Mouse (Mus musculus): ENCODE measurements at regions not wholly inside any gene's neighbourhood (a gene's known extent, or its start where the extent isn't known, plus 50 kb on each side); places are given as distances from the start of the nearest gene placed in this dataset.

GRCm38 (mm10) chr12:26144616-26145015, 270.4 kb downstream of the Rnf144a start:
- no peak for DNase-seq (ENCODE audit: low spot score in 2 of 2)

GRCm38 (mm10) chr12:26143411-26143810, 271.6 kb downstream of the Rnf144a start:
- no peak for DNase-seq (ENCODE audit: low spot score in 2 of 2)

- peak; percentile 44 to 73 for DNase-seq (ENCODE audit: low spot score in 2 of 2)
Measured at GRCm38 (mm10) chr12:26130811-26131210, 284.2 kb downstream of the Rnf144a start.

- DNase-seq (ENCODE audit: low spot score in 2 of 2), result no peak
Measured at GRCm38 (mm10) chr12:26130011-26130410, 285.0 kb downstream of the Rnf144a start.

GRCm38 (mm10) chr12:26129511-26129910, 285.5 kb downstream of the Rnf144a start:
- no peak for DNase-seq (ENCODE audit: low spot score in 2 of 2)

- no peak for DNase-seq (ENCODE audit: low spot score in 2 of 2)
Measured at GRCm38 (mm10) chr12:26128851-26129250, 286.2 kb downstream of the Rnf144a start.

- DNase-seq (ENCODE audit: low spot score in 2 of 2), result no peak
Measured at GRCm38 (mm10) chr12:26126260-26126659, 288.8 kb downstream of the Rnf144a start.

- no peak for DNase-seq (ENCODE audit: low spot score in 2 of 2)
Measured at GRCm38 (mm10) chr12:26124211-26124610, 290.8 kb downstream of the Rnf144a start.

GRCm38 (mm10) chr12:26115339-26115912, 299.6 kb downstream of the Rnf144a start:
- no peak for DNase-seq (ENCODE audit: low spot score in 2 of 2)

GRCm38 (mm10) chr12:26112166-26113019, 302.7 kb downstream of the Rnf144a start:
- peak in 1 of 2 experiments; percentile 59 for DNase-seq (ENCODE audit: low spot score in 2 of 2)

- DNase-seq (ENCODE audit: low spot score in 2 of 2), result no peak
Measured at GRCm38 (mm10) chr12:26109866-26110265, 305.2 kb downstream of the Rnf144a start.

- DNase-seq (ENCODE audit: low spot score in 2 of 2), result no peak
Measured at GRCm38 (mm10) chr12:26104372-26104771, 310.7 kb downstream of the Rnf144a start.

- no peak for DNase-seq (ENCODE audit: low spot score in 2 of 2)
Measured at GRCm38 (mm10) chr12:26102384-26102783, 312.7 kb downstream of the Rnf144a start.

GRCm38 (mm10) chr12:26100140-26100539, 314.9 kb downstream of the Rnf144a start:
- DNase-seq (ENCODE audit: low spot score in 2 of 2), result no peak

GRCm38 (mm10) chr12:26099176-26099575, 315.9 kb downstream of the Rnf144a start:
- DNase-seq (ENCODE audit: low spot score in 2 of 2), result no peak

- peak in 1 of 2 experiments; percentile 43 for DNase-seq (ENCODE audit: low spot score in 2 of 2)
Measured at GRCm38 (mm10) chr12:26092311-26092710, 322.7 kb downstream of the Rnf144a start.

- DNase-seq (ENCODE audit: low spot score in 2 of 2), result peak in 1 of 2 experiments; percentile 47
Measured at GRCm38 (mm10) chr12:26091865-26092264, 323.2 kb downstream of the Rnf144a start.

- DNase-seq (ENCODE audit: low spot score in 2 of 2), result peak in 1 of 2 experiments; percentile 42
Measured at GRCm38 (mm10) chr12:26088389-26088788, 326.7 kb downstream of the Rnf144a start.

GRCm38 (mm10) chr12:26086923-26087322, 328.1 kb downstream of the Rnf144a start:
- peak in 1 of 2 experiments; percentile 72 for DNase-seq (ENCODE audit: low spot score in 2 of 2)

- no peak for DNase-seq (ENCODE audit: low spot score in 2 of 2)
Measured at GRCm38 (mm10) chr12:26086414-26086813, 328.6 kb downstream of the Rnf144a start.

- no peak for DNase-seq (ENCODE audit: low spot score in 2 of 2)
Measured at GRCm38 (mm10) chr12:26079061-26079625, 335.9 kb downstream of the Rnf144a start.

- DNase-seq (ENCODE audit: low spot score in 2 of 2), result no peak
Measured at GRCm38 (mm10) chr12:26075638-26076254, 339.3 kb downstream of the Rnf144a start.

All from layer of hippocampus, adult 18-20 months (tissue).